Mouse (Mus musculus) limb, embryonic 11.5 days (tissue): ENCODE results near the gene Gpr152. TPM values are rescaled to one million over a fixed set of nuclear protein-coding genes. Genes with fewer than 3 reads are reported as not detected.
A peak's percentile ranks its signal among the peaks of the same experiment; 100 is the strongest.

Experiments
- ATAC-seq: fragments of 200-750 bp; cut with Nextera tagmentation; 2 replicates; pipeline ENCODE4 v1.8.0; 2017; ENCODE audit warnings: low read depth; ENCODE audit not compliant: insufficient number of reproducible peaks, low FRiP score, low TSS enrichment
- DNase-seq: peaks from one replicate; pipeline ENCODE4 v3.0.0-alpha.2; 2015; ENCODE audit warnings: low spot score
- H3K27ac ChIP-seq: fragments of 300-500 bp; sonication (generic); replicated peaks from 2 replicates; pipeline ENCODE4 v1.5.1; 2014; ENCODE audit warnings: low read depth, mild to moderate bottlenecking, low read length
- H3K27me3 ChIP-seq: fragments of 300-500 bp; sonication (generic); 2 replicates; pipeline ENCODE4 v1.6.1; 2014; ENCODE audit warnings: mild to moderate bottlenecking, low read length, mixed read lengths; ENCODE audit not compliant: control insufficient read depth, insufficient read depth
- H3K36me3 ChIP-seq: fragments of 300-500 bp; sonication (generic); 2 replicates; pipeline ENCODE4 v1.6.1; 2014; ENCODE audit warnings: mild to moderate bottlenecking, low read length, moderate library complexity, mixed read lengths; ENCODE audit not compliant: control insufficient read depth, insufficient read depth
- H3K4me1 ChIP-seq: fragments of 300-500 bp; sonication (generic); 2 replicates; pipeline ENCODE4 v1.6.1; 2014; ENCODE audit warnings: low read length, mixed read lengths; ENCODE audit not compliant: control insufficient read depth, insufficient read depth
- H3K4me2 ChIP-seq: fragments of 300-500 bp; sonication (generic); 2 replicates; pipeline ENCODE4 v1.6.1; 2014; ENCODE audit warnings: low read depth, mild to moderate bottlenecking, moderate library complexity; ENCODE audit not compliant: severe bottlenecking
- H3K4me3 ChIP-seq: fragments of 300-500 bp; sonication (generic); 2 replicates; pipeline ENCODE4 v1.5.1; 2014; ENCODE audit warnings: low read depth, low read length
- H3K9ac ChIP-seq: fragments of 300-500 bp; sonication (generic); 2 replicates; pipeline ENCODE4 v1.6.1; 2014; ENCODE audit warnings: mild to moderate bottlenecking, low read length
- H3K9me3 ChIP-seq: fragments of 300-500 bp; sonication (generic); 2 replicates; pipeline ENCODE4 v1.6.1; 2016; ENCODE audit warnings: low read length; ENCODE audit not compliant: control insufficient read depth
- WGBS: fragments of 180-500 bp; shearing (Covaris S2); extraction: QIAGEN DNeasy Blood & Tissue Kit; methylation state at CpG from one replicate; pipeline ENCODE4 v1.1.7; 2014; 5-methylcytosine and 5-hydroxymethylcytosine counted together
- polyA plus RNA-seq: library from polyadenylated mRNA; unstranded; fragments of >200 nt; fragmentation: Nextera tagmentation; extraction: Ambion mirVana; gene quantifications from 2 replicates; pipeline ENCODE4 v1.2.1, GENCODE M21; 2014

Gpr152 gene
- polyA plus RNA-seq, 1 experiment from 2014 or later: not detected

- 89% methylated on average over 12 of the region's 12 CpGs for WGBS
- Histone ChIP-seq H3K27ac (no peak overlapping the region), H3K9me3 (no peaks in the 10 kb centered on the region), H3K4me2 (no peak overlapping the region), H3K4me3 (no peak overlapping the region), H3K9ac (no peak overlapping the region), H3K4me1 (peaks cover 20% of the 10 kb centered on the region), H3K27me3 (no peaks in the 10 kb centered on the region), H3K36me3 (peaks cover 6% of the 10 kb centered on the region; the same call in 1 of the 2 replicates)
- ATAC-seq (no peak), DNase-seq (no peak)
Observed at GRCm38 (mm10) chr19:4189051-4189620, 49.5 kb downstream of the Gpr152 start.

- DNase-seq: no peak
- peaks cover 22% of the 10 kb centered on the region for H3K36me3 ChIP-seq
- ATAC-seq: no peak
Observed at GRCm38 (mm10) chr19:4190831-4191334, 51.3 kb downstream of the Gpr152 start, which contains the start of gene Tbc1d10c. Gene Tbc1d10c (minus strand): TSS chr19:4191284.

GRCm38 (mm10) chr19:4191528-4192250, 52.1 kb downstream of the Gpr152 start, which contains the start of gene Ppp1ca:
Gene Ppp1ca (plus strand): TSS chr19:4192065.
- Histone ChIP-seq H3K27me3 (no peaks in the 10 kb centered on the region), H3K36me3 (peaks cover 30% of the 10 kb centered on the region), H3K9ac (peak within 1 kb of the TSS; percentile 94), H3K4me2 (peak within 1 kb of the TSS; percentile 84), H3K4me3 (peak within 1 kb of the TSS; percentile 98), H3K4me1 (peaks cover 17% of the 10 kb centered on the region), H3K9me3 (no peaks in the 10 kb centered on the region), H3K27ac (peak within 1 kb of the TSS; percentile 85)
- ATAC-seq (peak; percentile 88), DNase-seq (peak; percentile 98)
- WGBS: 5% methylated on average over 37 of the region's 47 CpGs

More at GRCm38 (mm10) chr19:4190831-4191334, 51.3 kb downstream of the Gpr152 start, which contains the start of gene Tbc1d10c:
- H3K9ac ChIP-seq: peak within 1 kb of the TSS; percentile 94
- H3K4me2 ChIP-seq: peak within 1 kb of the TSS; percentile 84
- peak within 1 kb of the TSS; percentile 98 for H3K4me3 ChIP-seq
- WGBS: 73% methylated on average over 3 of the region's 4 CpGs
- H3K9me3 ChIP-seq: no peaks in the 10 kb centered on the region
- no peaks in the 10 kb centered on the region for H3K27me3 ChIP-seq
- H3K27ac ChIP-seq: peak within 1 kb of the TSS; percentile 85
- peaks cover 15% of the 10 kb centered on the region for H3K4me1 ChIP-seq

GRCm38 (mm10) chr19:4192251-4192985, 52.8 kb downstream of the Gpr152 start:
- Histone ChIP-seq H3K27me3 (no peaks in the 10 kb centered on the region), H3K4me2 (peak overlapping the region; percentile 84), H3K4me3 (peak overlapping the region; percentile 98), H3K9ac (peak overlapping the region; percentile 94), H3K36me3 (peaks cover 36% of the 10 kb centered on the region), H3K27ac (peak overlapping the region; percentile 85), H3K9me3 (no peaks in the 10 kb centered on the region), H3K4me1 (peaks cover 17% of the 10 kb centered on the region)
- DNase-seq (no peak), ATAC-seq (no peak)
- WGBS: 1% methylated on average over 49 of the region's 52 CpGs

- no peak for ATAC-seq
- 61% methylated on average over 6 of the region's 6 CpGs for whole genome bisulfite sequencing
- peaks cover 17% of the 10 kb centered on the region for H3K4me1 ChIP-seq
Observed at GRCm38 (mm10) chr19:4193129-4193528, 53.5 kb downstream of the Gpr152 start.

GRCm38 (mm10) chr19:4194021-4194724, 54.6 kb downstream of the Gpr152 start:
- peaks cover 36% of the 10 kb centered on the region for H3K36me3 ChIP-seq
- WGBS: 88% methylated on average over 8 of the region's 8 CpGs
- H3K4me2 ChIP-seq: no peak overlapping the region
- H3K4me3 ChIP-seq: no peak overlapping the region
- peaks cover 17% of the 10 kb centered on the region for H3K4me1 ChIP-seq
- no peaks in the 10 kb centered on the region for H3K27me3 ChIP-seq
- no peaks in the 10 kb centered on the region for H3K9me3 ChIP-seq
- DNase-seq: no peak
- no peak overlapping the region for H3K27ac ChIP-seq
- no peak overlapping the region for H3K9ac ChIP-seq
- ATAC-seq: no peak

More at GRCm38 (mm10) chr19:4193129-4193528, 53.5 kb downstream of the Gpr152 start:
- no peak for DNase-seq
- Histone ChIP-seq H3K27me3 (no peaks in the 10 kb centered on the region), H3K27ac (no peak overlapping the region), H3K36me3 (peaks cover 36% of the 10 kb centered on the region), H3K4me2 (peak overlapping the region; percentile 84), H3K9me3 (no peaks in the 10 kb centered on the region), H3K4me3 (peak overlapping the region; percentile 98), H3K9ac (peak overlapping the region; percentile 94)

- H3K36me3 ChIP-seq: peaks cover 39% of the 10 kb centered on the region
- H3K27me3 ChIP-seq: no peaks in the 10 kb centered on the region
- ATAC-seq (no peak), DNase-seq (no peak)
- no peak overlapping the region for H3K9ac ChIP-seq
- no peak overlapping the region for H3K27ac ChIP-seq
- 81% methylated on average over 12 of the region's 12 CpGs for WGBS
- no peak overlapping the region for H3K4me3 ChIP-seq
- no peak overlapping the region for H3K4me2 ChIP-seq
- H3K4me1 ChIP-seq: peaks cover 17% of the 10 kb centered on the region
- H3K9me3 ChIP-seq: no peaks in the 10 kb centered on the region
Observed at GRCm38 (mm10) chr19:4194776-4195650, 55.4 kb downstream of the Gpr152 start.
